In genomic region chr9:96787797-96788196, GRCm38 (mm10) we compare ENCODE assay signal across 17 mouse cellular contexts. TPM values are rescaled to one million over a fixed set of nuclear protein-coding genes. Genes with fewer than 3 reads are reported as not detected.
A peak's percentile ranks its signal among the peaks of the same experiment; 100 is the strongest.
DNase-seq lines count a peak whose midpoint lies in the region; ATAC-seq lines count a peak whose summit lies in the region.
"Had no signal": no experiment of that assay in that cellular context is flagged by ENCODE, and none has a peak within 500 bp of the region (broad histone marks: within the 10 kb centered on the region; RNA-seq: fewer than 3 reads in every experiment).

No protein-coding gene starts in this region.

- peaks cover 11% of the 10 kb centered on the region; the same call in 1 of the 2 replicates for H3K4me1 ChIP-seq in kidney, embryonic 14.5 days (ENCODE audit: control insufficient read depth, insufficient read depth, low read length)
- peaks cover 33% of the 10 kb centered on the region for H3K4me1 ChIP-seq in kidney, embryonic 16.5 days (ENCODE audit: insufficient read depth, low read length)

- no peak overlapping the region; the same call in 1 of the 2 replicates for H3K4me2 ChIP-seq in kidney, embryonic 14.5 days (replicated peaks; ENCODE audit: low read depth, low read length)
- peak overlapping the region; percentile 34; the same call in 1 of the 2 replicates for H3K4me2 ChIP-seq in kidney, embryonic 16.5 days (replicated peaks; ENCODE audit: low read depth, low read length)
- H3K4me2 ChIP-seq: liver, embryonic 13.5 days had no signal

- no peak for ATAC-seq in kidney, embryonic 14.5 days (ENCODE audit: low FRiP score, low TSS enrichment)
- ATAC-seq in granulocyte monocyte progenitor cell, adult 5-6 weeks (replicated peaks; ENCODE audit: poor library complexity, severe bottlenecking) = peak; percentile 49
- ATAC-seq in kidney, embryonic 16.5 days (ENCODE audit: low FRiP score, low TSS enrichment) = peak; percentile 33; the same call in 1 of the 2 replicates
- ATAC-seq in cerebellum, adult (ENCODE audit: insufficient number of reproducible peaks, low FRiP score, low TSS enrichment) = no peak

- no peaks in the 10 kb centered on the region for H3K27me3 ChIP-seq in kidney, embryonic 14.5 days (ENCODE audit: control insufficient read depth, insufficient read depth, low read length)
- no peaks in the 10 kb centered on the region for H3K27me3 ChIP-seq in kidney, embryonic 16.5 days (ENCODE audit: insufficient read depth, low read length)
- H3K27me3 ChIP-seq: liver, embryonic 13.5 days had no signal

- H3K27ac ChIP-seq in kidney, embryonic 14.5 days (ENCODE audit: low read depth, low read length) = no peak overlapping the region
- peak overlapping the region; percentile 11; the same call in 1 of the 2 replicates for H3K27ac ChIP-seq in kidney, embryonic 16.5 days (ENCODE audit: low read length)
- H3K27ac ChIP-seq: liver, embryonic 13.5 days had no signal

- peak; percentile 39 for DNase-seq in kidney, adult 18-20 months
- DNase-seq in thymus, postnatal 14 days = peak; percentile 24
- DNase-seq in yolk sac, embryonic 10.5 days (ENCODE audit: low spot score) = no peak
- DNase-seq in c-Kit-positive CD71-positive TER-119-positive erythroid progenitor cells, embryonic 14.5 days (ENCODE audit: low spot score) = no peak
- DNase-seq: adrenal gland, postnatal 14 days; B cell, adult 2 months; embryo, embryonic 11 days; gastrocnemius, postnatal 36 days; heart, postnatal 14 days; liver, embryonic 13.5 days; lung, postnatal 14 days; right cerebral cortex, adult 18-20 months had no signal

- H3K36me3 ChIP-seq in kidney, embryonic 14.5 days (ENCODE audit: control insufficient read depth, insufficient read depth, low read length) = no peaks in the 10 kb centered on the region
- no peaks in the 10 kb centered on the region for H3K36me3 ChIP-seq in kidney, embryonic 16.5 days (ENCODE audit: insufficient read depth, low read length)
- H3K36me3 ChIP-seq: liver, embryonic 13.5 days had no signal

- no peaks in the 10 kb centered on the region for H3K9me3 ChIP-seq in kidney, embryonic 14.5 days (ENCODE audit: control insufficient read depth, low read length)
- no peaks in the 10 kb centered on the region for H3K9me3 ChIP-seq in kidney, embryonic 16.5 days (ENCODE audit: low read length)
- H3K9me3 ChIP-seq: liver, embryonic 13.5 days had no signal

- 68% methylated on average over 10 of the region's 10 CpGs for WGBS in kidney, embryonic 14.5 days
- WGBS in kidney, embryonic 16.5 days = 74% methylated on average over 10 of the region's 10 CpGs

- no peak overlapping the region for H3K4me3 ChIP-seq in kidney, embryonic 14.5 days (ENCODE audit: low read length)
- H3K4me3 ChIP-seq in kidney, embryonic 16.5 days (ENCODE audit: low read length) = peak overlapping the region; percentile 13
- H3K4me3 ChIP-seq: erythroblast, embryonic 14.5 days; liver, embryonic 13.5 days had no signal

- no peak overlapping the region for H3K9ac ChIP-seq in kidney, embryonic 14.5 days (ENCODE audit: low read depth, low read length)
- no peak overlapping the region for H3K9ac ChIP-seq in kidney, embryonic 16.5 days (replicated peaks; ENCODE audit: low read length)
- H3K9ac ChIP-seq: liver, embryonic 13.5 days had no signal

RNA-seq across cellular contexts. Expression of gene Zbtb38, which starts 35.2 kb away (rescaled TPM):
- 15.6 and 20.5 TPM in 2 replicates for polyA plus RNA-seq in kidney, embryonic 14.5 days (2014; fragmentation: Nextera tagmentation; extraction: Ambion mirVana)
- 15.9 and 19.1 TPM in 2 replicates for total RNA-seq in granulocyte monocyte progenitor cell, adult 5-6 weeks (2014; fragmentation: Nextera tagmentation)
- total RNA-seq in granulocyte monocyte progenitor cell, adult 5-6 weeks (2017) = 28.0 and 29.0 TPM in 2 replicates
- polyA plus RNA-seq in kidney, embryonic 16.5 days (2015; fragmentation: Nextera tagmentation; extraction: Ambion mirVana) = 22.1 and 24.8 TPM in 2 replicates

Comparison
In these comparisons a context has a peak if more than half of its experiments do, and no peak if none do; other contexts are left out.
1. ATAC-seq: peak in granulocyte monocyte progenitor cell, adult 5-6 weeks (single experiment) and kidney, embryonic 16.5 days (single experiment); none in kidney, embryonic 14.5 days (single experiment) and cerebellum, adult (single experiment).
2. DNase-seq: peak in kidney, adult 18-20 months (single experiment) and thymus, postnatal 14 days (single experiment); none in yolk sac, embryonic 10.5 days (single experiment) and c-Kit-positive CD71-positive TER-119-positive erythroid progenitor cells, embryonic 14.5 days (single experiment).